Mouse (Mus musculus): Measurements from ENCODE around the gene Efl1. TPM values are rescaled to one million over a fixed set of nuclear protein-coding genes. Genes with fewer than 3 reads are reported as not detected.

Efl1 gene
- total and polyA plus RNA-seq, 3 experiments: 12.6 to 15.6 TPM; not detected in 1

GRCm38 (mm10) chr7:82755602-82756155, 107.3 kb downstream of the Efl1 start:
- H3K9ac ChIP-seq (ENCODE audit: control insufficient read depth, low read depth, low read length, poor library complexity, severe bottlenecking): no peak overlapping the region
- no peaks in the 10 kb centered on the region for H3K27me3 ChIP-seq (ENCODE audit: control insufficient read depth in 1 of 2, insufficient read depth in 2 of 2, low read length in 2 of 2)
- no peak overlapping the region for H3K4me3 ChIP-seq (ENCODE audit: control insufficient read depth in 1 of 2, insufficient read depth in 1 of 2, low read depth in 2 of 2, low read length in 2 of 2)
- no peak for DNase-seq (ENCODE audit: low read depth, low spot score)
- peaks cover 0 to 1% of the 10 kb centered on the region in 2 experiments; a peak in 1 of 4 replicates for H3K36me3 ChIP-seq (ENCODE audit: control insufficient read depth in 1 of 2, insufficient read depth in 2 of 2, low read length in 2 of 2)
- no peaks in the 10 kb centered on the region for H3K4me1 ChIP-seq (ENCODE audit: control insufficient read depth in 1 of 2, insufficient read depth in 2 of 2, low read length in 2 of 2)
- TF ChIP-seq KAT2A (conservative IDR thresholded peaks at IDR 0.05; ENCODE audit: low read depth, low read length) (no peak), ZC3H11A (IDR thresholded peaks at IDR 0.05; ENCODE audit: low read depth, low read length) (no peak), MXI1 (IDR thresholded peaks at IDR 0.05; ENCODE audit: low read depth, low read length) (no peak), POLR2AphosphoS2 (IDR thresholded peaks at IDR 0.05; ENCODE audit: low read length) (no peak), CTCF (IDR thresholded peaks at IDR 0.05 in 2 of 3, conservative IDR thresholded peaks at IDR 0.05 in 1 of 3; ENCODE audit: control insufficient read depth in 1 of 3, insufficient read depth in 1 of 3, low read depth in 2 of 3, low read length in 3 of 3, poor library complexity in 1 of 3, severe bottlenecking in 1 of 3) (no peak), ZNF384 (IDR thresholded peaks at IDR 0.05; ENCODE audit: low read depth, low read length) (no peak), MEF2A (IDR thresholded peaks at IDR 0.05; ENCODE audit: extremely low read depth, insufficient replicate concordance, low read depth, low read length, poor library complexity, severe bottlenecking) (no peak)
- no peaks in the 10 kb centered on the region for H3K9me3 ChIP-seq (replicated peaks; ENCODE audit: insufficient read depth, low read length)
- H3K27ac ChIP-seq (ENCODE audit: control insufficient read depth, low read depth, low read length): no peak overlapping the region
- no peaks in the 10 kb centered on the region for H3K79me2 ChIP-seq (ENCODE audit: control insufficient read depth, insufficient read depth, low read length, poor library complexity)

DNA sequence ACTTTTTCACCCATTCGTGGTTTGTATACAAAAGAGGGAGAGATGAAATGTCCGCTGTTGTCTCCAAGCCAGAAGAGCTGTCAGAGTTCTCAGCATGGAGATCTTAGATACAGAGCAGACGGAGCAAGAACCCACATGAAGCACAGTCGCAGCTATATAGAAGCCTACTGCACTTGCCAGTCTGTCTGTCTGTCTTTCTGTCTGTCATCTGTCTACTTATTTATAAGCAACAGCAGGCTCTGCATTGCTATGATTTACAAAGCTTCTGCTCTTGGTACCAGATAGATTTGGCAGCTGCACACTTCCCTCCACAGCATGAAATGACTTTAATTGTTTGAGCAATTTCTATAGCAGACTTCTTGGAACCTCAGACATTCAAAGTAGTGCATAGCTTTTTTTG, 110.1 kb downstream of the Efl1 start:
- Histone ChIP-seq H3K27ac (ENCODE audit: control insufficient read depth, low read depth, low read length) (no peak overlapping the region), H3K36me3 (ENCODE audit: control insufficient read depth in 1 of 2, insufficient read depth in 2 of 2, low read length in 2 of 2) (no peaks in the 10 kb centered on the region; a peak in 1 of 4 replicates), H3K4me1 (ENCODE audit: control insufficient read depth in 1 of 2, insufficient read depth in 2 of 2, low read length in 2 of 2) (no peaks in the 10 kb centered on the region), H3K79me2 (ENCODE audit: control insufficient read depth, insufficient read depth, low read length, poor library complexity) (no peaks in the 10 kb centered on the region), H3K9ac (ENCODE audit: control insufficient read depth, low read depth, low read length, poor library complexity, severe bottlenecking) (no peak overlapping the region), H3K9me3 (replicated peaks; ENCODE audit: insufficient read depth, low read length) (no peaks in the 10 kb centered on the region), H3K4me3 (ENCODE audit: control insufficient read depth in 1 of 2, insufficient read depth in 1 of 2, low read depth in 2 of 2, low read length in 2 of 2) (no peak overlapping the region), H3K27me3 (ENCODE audit: control insufficient read depth in 1 of 2, insufficient read depth in 2 of 2, low read length in 2 of 2) (no peaks in the 10 kb centered on the region)
- TF ChIP-seq MXI1 (IDR thresholded peaks at IDR 0.05; ENCODE audit: low read depth, low read length) (no peak), ETS1 (IDR thresholded peaks at IDR 0.05; ENCODE audit: low read depth, low read length) (no peak), GABPA (IDR thresholded peaks at IDR 0.05; ENCODE audit: low read depth, low read length) (no peak), JUND (IDR thresholded peaks at IDR 0.05; ENCODE audit: low read depth, low read length) (no peak), POLR2AphosphoS5 (IDR thresholded peaks at IDR 0.05; ENCODE audit: borderline replicate concordance, low read depth, low read length) (no peak), MYB (IDR thresholded peaks at IDR 0.05; ENCODE audit: low read depth, low read length) (no peak), NRF1 (IDR thresholded peaks at IDR 0.05; ENCODE audit: insufficient read depth, low read depth, low read length, poor library complexity, severe bottlenecking) (no peak), GATA1 (IDR thresholded peaks at IDR 0.05; ENCODE audit: low read depth, low read length) (no peak), ZNF384 (IDR thresholded peaks at IDR 0.05; ENCODE audit: low read depth, low read length) (no peak), TCF12 (IDR thresholded peaks at IDR 0.05; ENCODE audit: low read depth, low read length) (no peak), EP300 (IDR thresholded peaks at IDR 0.05; ENCODE audit: low read depth in 1 of 2, low read length in 2 of 2) (no peak), MAFK (IDR thresholded peaks at IDR 0.05; ENCODE audit: borderline replicate concordance, low read depth, low read length) (no peak), UBTF (IDR thresholded peaks at IDR 0.05; ENCODE audit: borderline replicate concordance, insufficient read depth, low read depth, low read length) (no peak), ZKSCAN1 (IDR thresholded peaks at IDR 0.05; ENCODE audit: low read depth, low read length) (no peak), MEF2A (IDR thresholded peaks at IDR 0.05; ENCODE audit: extremely low read depth, insufficient replicate concordance, low read depth, low read length, poor library complexity, severe bottlenecking) (no peak)
- no peak for DNase-seq (ENCODE audit: low read depth, low spot score)

All from MEL (cell line).